Mouse (Mus musculus): ENCODE results near the gene Klhl18.
"Not testable (repeated sequence)": the region's sequence is repeated elsewhere in the genome, so short reads cannot be mapped to it uniquely, and the experiment has no call there.

The Klhl18 gene

DNA sequence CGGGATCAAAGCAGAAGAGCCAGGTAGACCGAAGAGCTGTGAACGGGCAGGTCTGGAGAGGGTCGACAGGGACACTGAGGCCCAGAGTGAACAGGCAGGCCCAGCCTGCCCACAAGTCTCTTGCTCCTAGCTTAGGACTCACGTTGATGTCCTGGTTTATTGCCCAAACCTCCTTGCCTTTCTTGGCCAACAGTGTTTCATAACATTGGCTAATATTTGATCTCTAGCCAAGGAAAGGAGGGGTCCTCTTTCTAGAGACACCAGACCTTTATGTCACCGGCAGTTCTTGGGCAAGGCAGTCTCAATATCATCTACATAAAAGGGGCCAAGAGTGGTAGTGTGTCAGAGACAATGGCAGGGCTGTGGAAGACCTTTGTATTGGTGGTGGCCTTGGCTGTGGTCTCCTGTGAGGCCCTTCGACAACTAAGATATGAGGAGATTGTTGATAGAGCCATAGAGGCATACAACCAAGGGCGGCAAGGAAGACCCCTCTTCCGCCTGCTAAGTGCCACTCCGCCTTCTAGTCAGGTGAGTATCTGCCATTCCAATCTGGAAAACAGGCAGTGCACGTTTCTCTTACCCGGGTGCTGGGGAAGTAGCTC lies 56.9 kb downstream of the Klhl18 start, which contains the start of gene Ngp:
Ngp (plus strand) TSS at position 237 of the 602 bp plus-strand sequence.
- no peak for DNase-seq

GRCm38 (mm10) chr9:110413785-110414184 lies 62.7 kb downstream of the Klhl18 start:
- DNase-seq = peak; percentile 65 to 75

- DNase-seq = peak in 1 of 2 experiments; percentile 24
Measured at GRCm38 (mm10) chr9:110412926-110413325, 63.6 kb downstream of the Klhl18 start.

DNA sequence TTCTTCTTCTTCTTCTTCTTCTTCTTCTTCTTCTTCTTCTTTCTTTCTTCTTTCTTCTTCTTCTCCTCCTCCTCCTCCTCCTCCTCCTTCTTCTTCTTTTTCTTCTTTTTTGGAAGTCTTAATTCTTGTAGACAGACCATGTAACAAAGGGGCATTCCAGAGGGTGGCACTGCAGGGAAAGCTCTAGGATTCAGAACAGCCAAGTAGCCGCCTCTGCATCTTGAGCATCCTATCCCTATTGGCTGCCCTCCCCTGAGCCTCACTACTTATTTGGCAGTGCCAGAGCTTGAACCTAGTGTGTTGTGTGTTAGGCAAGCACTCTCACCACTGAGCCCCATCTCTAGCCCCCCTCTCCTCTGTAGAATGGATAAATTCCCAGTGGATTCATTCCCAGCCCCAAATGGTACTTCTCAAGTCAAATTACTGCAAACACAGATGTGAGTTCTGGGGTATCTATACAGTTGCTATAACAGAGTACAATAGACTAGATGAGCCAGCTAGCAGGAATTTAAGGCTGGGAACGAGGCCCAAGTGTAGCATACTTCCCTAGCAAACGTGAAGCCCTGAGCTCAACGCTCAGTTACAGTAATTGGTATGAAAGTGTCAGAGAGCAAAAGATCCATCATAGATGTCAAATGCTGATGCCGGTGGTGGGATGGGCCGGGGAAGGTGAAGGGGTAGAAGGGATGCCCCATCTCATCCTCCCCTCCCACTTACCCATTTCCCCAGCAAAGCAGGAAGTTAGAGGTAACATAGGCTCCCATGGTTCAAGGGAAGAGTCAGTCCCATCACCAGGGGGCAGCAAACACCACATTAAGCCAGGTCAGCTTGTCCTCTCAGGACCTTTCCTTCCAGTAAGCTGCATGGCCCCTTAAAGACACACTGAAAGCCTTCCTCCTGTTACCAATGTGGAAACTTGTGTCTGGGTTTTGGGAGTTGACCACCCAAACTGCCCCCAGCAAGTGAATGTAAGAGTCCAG lies 65.3 kb downstream of the Klhl18 start:
- peak; percentile 77 to 86 for DNase-seq

GRCm38 (mm10) chr9:110408099-110408773 lies 68.3 kb downstream of the Klhl18 start, which contains the start of gene Ptpn23:
Ptpn23 (minus strand) TSS chr9:110408213.
- peak; percentile 97 for DNase-seq

GRCm38 (mm10) chr9:110407311-110408098 lies 69.0 kb downstream of the Klhl18 start:
- no peak for DNase-seq

DNA sequence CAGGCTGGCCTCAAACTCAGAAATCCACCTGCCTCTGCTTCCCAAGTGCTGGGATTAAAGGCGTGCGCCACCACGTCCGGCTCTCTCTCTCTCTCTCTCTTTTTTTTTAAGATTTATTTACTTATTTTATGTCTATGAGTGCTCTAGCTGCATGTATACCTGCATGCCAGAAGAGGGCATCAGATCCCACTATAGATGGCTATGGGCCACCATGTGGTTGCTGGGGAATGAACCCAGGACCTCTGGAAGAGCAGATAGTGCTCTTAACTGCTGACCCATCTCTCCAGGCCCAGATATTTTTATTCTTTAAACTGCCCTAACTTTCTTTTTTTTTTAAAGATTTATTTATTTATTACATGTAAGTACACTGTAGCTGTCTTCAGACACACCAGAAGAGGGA lies 73.3 kb downstream of the Klhl18 start:
- not testable (repeated sequence) for DNase-seq

GRCm38 (mm10) chr9:110402731-110403130 lies 73.8 kb downstream of the Klhl18 start:
- no peak for DNase-seq

- no peak for DNase-seq
Measured at GRCm38 (mm10) chr9:110400650-110401049, 75.8 kb downstream of the Klhl18 start.

- DNase-seq = peak in 1 of 2 experiments; percentile 42
Measured at GRCm38 (mm10) chr9:110393295-110393694, 83.2 kb downstream of the Klhl18 start.

GRCm38 (mm10) chr9:110390843-110391242 lies 85.7 kb downstream of the Klhl18 start:
- no peak for DNase-seq

GRCm38 (mm10) chr9:110388011-110388410 lies 88.5 kb downstream of the Klhl18 start:
- no peak for DNase-seq

- DNase-seq = no peak
Measured at GRCm38 (mm10) chr9:110384369-110384929, 92.0 kb downstream of the Klhl18 start.

DNA sequence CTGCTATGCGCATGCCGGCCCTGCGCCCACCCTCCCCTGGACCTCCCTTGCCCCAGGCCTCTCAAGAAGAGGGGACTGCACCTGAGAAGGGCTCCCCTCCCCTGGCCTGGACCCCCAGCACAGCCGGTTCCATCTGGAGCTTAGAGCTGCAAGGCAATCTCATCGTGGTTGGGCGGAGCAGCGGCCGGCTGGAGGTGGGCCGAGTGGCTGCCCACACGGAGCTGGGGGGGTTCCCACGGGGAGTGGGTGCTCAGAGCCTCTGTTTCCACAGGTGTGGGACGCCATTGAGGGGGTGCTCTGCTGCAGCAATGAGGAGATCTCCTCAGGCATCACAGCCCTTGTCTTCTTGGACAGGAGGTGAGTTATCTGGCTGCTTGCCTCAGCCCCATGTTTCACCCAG lies 95.2 kb downstream of the Klhl18 start:
- no peak for DNase-seq

DNA sequence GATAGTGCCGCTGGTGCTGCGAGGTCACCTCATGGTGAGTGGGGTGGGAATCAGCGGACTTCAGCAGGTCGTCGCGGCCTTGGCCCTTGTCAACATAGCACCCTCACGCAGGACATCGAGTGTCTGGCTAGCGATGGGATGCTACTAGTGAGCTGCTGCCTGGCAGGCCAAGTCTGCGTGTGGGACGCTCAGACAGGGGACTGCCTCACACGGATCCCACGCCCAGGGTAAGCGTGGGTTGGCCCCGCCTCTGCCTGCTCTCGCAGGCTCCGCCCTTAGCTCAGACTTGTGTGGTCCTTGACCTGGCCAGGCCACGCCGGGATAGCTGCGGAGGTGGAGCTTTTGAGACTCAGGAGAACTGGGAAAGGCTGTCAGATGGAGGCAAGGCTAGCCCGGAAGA lies 95.8 kb downstream of the Klhl18 start:
- no peak for DNase-seq

- DNase-seq = no peak
Measured at GRCm38 (mm10) chr9:110379361-110379760, 97.1 kb downstream of the Klhl18 start.

- DNase-seq = not testable (repeated sequence)
Measured at GRCm38 (mm10) chr9:110377655-110378054, 98.8 kb downstream of the Klhl18 start.
